Mouse (Mus musculus): ENCODE data around the gene Slc6a12. TPM values are rescaled to one million over a fixed set of nuclear protein-coding genes. Genes with fewer than 3 reads are reported as not detected.
"Not testable (repeated sequence)": the region's sequence is repeated elsewhere in the genome, so short reads cannot be mapped to it uniquely, and the experiment has no call there.

Slc6a12 gene
- total RNA-seq, 4 experiments from 2014 or later: 0.16 to 0.53 (median 0.26) TPM

- no peak for DNase-seq (ENCODE audit: low spot score in 2 of 2)
Observed at GRCm38 (mm10) chr6:121341650-121342049, 1.2 kb upstream of the Slc6a12 start.

GRCm38 (mm10) chr6:121343771-121344123, 871 bp downstream of the Slc6a12 start:
- no peak for DNase-seq (ENCODE audit: low spot score in 2 of 2)

- DNase-seq (ENCODE audit: low spot score in 2 of 2): no peak
Observed at GRCm38 (mm10) chr6:121344329-121344728, 1.5 kb downstream of the Slc6a12 start.

- DNase-seq (ENCODE audit: low spot score in 2 of 2): no peak
Observed at GRCm38 (mm10) chr6:121346428-121346827, 3.6 kb downstream of the Slc6a12 start.

GRCm38 (mm10) chr6:121352276-121352675, 9.4 kb downstream of the Slc6a12 start:
- DNase-seq (ENCODE audit: low spot score in 2 of 2): no peak

GRCm38 (mm10) chr6:121356041-121356440, 13.2 kb downstream of the Slc6a12 start:
- DNase-seq (ENCODE audit: low spot score in 2 of 2): no peak

- DNase-seq (ENCODE audit: low spot score in 2 of 2): no peak
Observed at GRCm38 (mm10) chr6:121357232-121357631, 14.4 kb downstream of the Slc6a12 start.

GRCm38 (mm10) chr6:121363061-121363460, 20.2 kb downstream of the Slc6a12 start:
- no peak for DNase-seq (ENCODE audit: low spot score in 2 of 2)

GRCm38 (mm10) chr6:121363956-121364355, 21.1 kb downstream of the Slc6a12 start:
- DNase-seq (ENCODE audit: low spot score in 2 of 2): no peak

GRCm38 (mm10) chr6:121366537-121366936, 23.7 kb downstream of the Slc6a12 start:
- not testable (repeated sequence) for DNase-seq (ENCODE audit: low spot score in 2 of 2)

GRCm38 (mm10) chr6:121367099-121367498, 24.2 kb downstream of the Slc6a12 start:
- no peak for DNase-seq (ENCODE audit: low spot score in 2 of 2)

GRCm38 (mm10) chr6:121371197-121371980, 28.5 kb downstream of the Slc6a12 start:
- DNase-seq (ENCODE audit: low spot score in 2 of 2): no peak

GRCm38 (mm10) chr6:121376159-121376558, 33.3 kb downstream of the Slc6a12 start:
- no peak for DNase-seq (ENCODE audit: low spot score in 2 of 2)

GRCm38 (mm10) chr6:121378256-121378655, 35.4 kb downstream of the Slc6a12 start:
- DNase-seq (ENCODE audit: low spot score in 2 of 2): no peak

- DNase-seq (ENCODE audit: low spot score in 2 of 2): no peak
Observed at GRCm38 (mm10) chr6:121380576-121380975, 37.7 kb downstream of the Slc6a12 start.

GRCm38 (mm10) chr6:121382071-121382470, 39.2 kb downstream of the Slc6a12 start:
- no peak for DNase-seq (ENCODE audit: low spot score in 2 of 2)

GRCm38 (mm10) chr6:121385397-121385796, 42.5 kb downstream of the Slc6a12 start:
- no peak for DNase-seq (ENCODE audit: low spot score in 2 of 2)

GRCm38 (mm10) chr6:121392610-121393252, 49.9 kb downstream of the Slc6a12 start:
- DNase-seq (ENCODE audit: low spot score in 2 of 2): no peak

GRCm38 (mm10) chr6:121401140-121401539, 58.3 kb downstream of the Slc6a12 start:
- DNase-seq (ENCODE audit: low spot score in 2 of 2): no peak

- no peak for DNase-seq (ENCODE audit: low spot score in 2 of 2)
Observed at GRCm38 (mm10) chr6:121401826-121402660, 59.2 kb downstream of the Slc6a12 start.

GRCm38 (mm10) chr6:121402661-121403244, 59.9 kb downstream of the Slc6a12 start:
- DNase-seq (ENCODE audit: low spot score in 2 of 2): no peak

GRCm38 (mm10) chr6:121405311-121405710, 62.4 kb downstream of the Slc6a12 start:
- DNase-seq (ENCODE audit: low spot score in 2 of 2): no peak

Measured in gastrocnemius, adult 8-10 months (tissue).